Mouse (Mus musculus) E14TG2a.4 (cell line): Measurements from ENCODE around the gene Tial1.
A peak's percentile ranks its signal among the peaks of the same experiment; 100 is the strongest.

Source experiments
- H3K27me3 ChIP-seq: 2 replicates; pipeline ENCODE4 v1.6.1; 2014; ENCODE audit warnings: low read length, control low read depth; ENCODE audit not compliant: insufficient read depth
- H3K36me3 ChIP-seq: 2 replicates; pipeline ENCODE4 v1.6.1; 2014; ENCODE audit warnings: low read length, control low read depth; ENCODE audit not compliant: insufficient read depth
- H3K4me1 ChIP-seq: replicated peaks from 2 replicates; pipeline ENCODE4 v1.6.1; 2014; ENCODE audit warnings: low read depth, low read length, control low read depth
- H3K4me3 ChIP-seq: replicated peaks from 2 replicates; pipeline ENCODE4 v1.5.1; 2014; ENCODE audit warnings: mild to moderate bottlenecking, low read length
- H3K9me3 ChIP-seq: 2 replicates; pipeline ENCODE4 v1.6.1; 2014; ENCODE audit warnings: low read length, control low read depth
- CTCF ChIP-seq: conservative IDR thresholded peaks from 2 replicates; pipeline ENCODE4 v1.5.1; 2014; ENCODE audit warnings: low read length
- NANOG ChIP-seq: IDR thresholded peaks from 2 replicates; pipeline ENCODE4 v1.6.1; 2014; ENCODE audit warnings: borderline replicate concordance, low read length, mixed read lengths
- POU5F1 ChIP-seq: IDR thresholded peaks from 2 replicates; pipeline ENCODE4 v1.6.1; 2014; ENCODE audit warnings: low read length, borderline replicate concordance

The Tial1 gene

GRCm38 (mm10) chr7:128422491-128422890 lies 39.0 kb downstream of the Tial1 start:
- Histone ChIP-seq H3K36me3 (no peaks in the 10 kb centered on the region), H3K4me3 (no peak overlapping the region), H3K27me3 (peaks cover 69% of the 10 kb centered on the region), H3K9me3 (no peaks in the 10 kb centered on the region), H3K4me1 (peaks cover 10% of the 10 kb centered on the region)
- TF ChIP-seq POU5F1 = no peak
- no peak for TF ChIP-seq NANOG
- no peak for TF ChIP-seq CTCF

DNA sequence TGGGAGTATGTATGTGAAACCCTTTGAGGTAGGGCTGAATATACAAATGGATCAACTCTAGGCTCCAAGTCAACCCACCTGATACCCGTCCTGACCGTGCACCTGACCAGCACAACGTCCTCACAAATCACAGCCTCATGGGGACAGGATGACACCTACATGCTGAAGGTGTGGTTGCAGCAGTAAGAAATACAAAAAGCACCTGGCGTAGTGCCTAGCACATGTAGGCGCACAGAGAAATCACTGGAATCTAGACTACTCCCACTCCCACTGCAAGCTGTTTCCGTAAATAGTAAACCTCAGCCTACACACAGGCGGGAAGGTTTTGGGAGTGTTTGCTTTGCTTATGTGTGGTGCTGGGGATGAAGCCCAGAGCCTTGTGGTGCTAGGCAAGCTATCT lies 39.8 kb downstream of the Tial1 start:
- H3K4me1 ChIP-seq = peaks cover 18% of the 10 kb centered on the region
- no peaks in the 10 kb centered on the region for H3K9me3 ChIP-seq
- H3K4me3 ChIP-seq = no peak overlapping the region
- no peak for TF ChIP-seq POU5F1
- TF ChIP-seq NANOG = no peak
- TF ChIP-seq CTCF = no peak
- peaks cover 77% of the 10 kb centered on the region for H3K27me3 ChIP-seq
- H3K36me3 ChIP-seq = no peaks in the 10 kb centered on the region

DNA sequence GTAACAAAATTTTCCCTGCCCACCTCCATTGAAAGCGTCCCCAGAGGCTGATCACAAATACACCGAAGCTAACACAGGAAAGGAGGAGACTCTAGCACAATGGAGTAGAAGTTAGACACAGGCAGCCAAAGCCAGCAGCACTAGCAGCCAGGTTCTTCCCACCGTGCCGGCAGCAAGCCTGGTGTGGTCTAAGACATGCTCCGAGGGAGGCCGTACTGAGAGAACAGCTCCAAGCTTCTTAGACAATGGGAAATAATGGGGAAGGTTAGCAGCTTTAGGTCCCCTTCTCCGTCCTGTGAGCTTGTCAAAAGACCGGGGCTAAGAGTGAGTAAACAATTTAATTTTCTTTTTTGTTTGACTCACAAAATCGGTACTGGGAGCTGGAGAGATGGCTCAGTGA lies 41.8 kb downstream of the Tial1 start:
- no peak overlapping the region for H3K4me3 ChIP-seq
- TF ChIP-seq NANOG (no peak), POU5F1 (no peak), CTCF (no peak)
- H3K36me3 ChIP-seq = no peaks in the 10 kb centered on the region
- peaks cover 19% of the 10 kb centered on the region for H3K4me1 ChIP-seq
- peaks cover 86% of the 10 kb centered on the region for H3K27me3 ChIP-seq
- H3K9me3 ChIP-seq = no peaks in the 10 kb centered on the region

GRCm38 (mm10) chr7:128417930-128418779 lies 43.4 kb downstream of the Tial1 start, which contains the start of gene Rgs10:
Rgs10 (minus strand) TSS chr7:128418758.
- Histone ChIP-seq H3K4me3 (peak within 1 kb of the TSS; percentile 84), H3K36me3 (no peaks in the 10 kb centered on the region), H3K27me3 (peaks cover 92% of the 10 kb centered on the region), H3K4me1 (peaks cover 19% of the 10 kb centered on the region), H3K9me3 (no peaks in the 10 kb centered on the region)
- no peak for TF ChIP-seq CTCF
- TF ChIP-seq POU5F1 = no peak
- no peak for TF ChIP-seq NANOG

- peaks cover 22% of the 10 kb centered on the region for H3K4me1 ChIP-seq
- peak overlapping the region; percentile 84 for H3K4me3 ChIP-seq
- H3K9me3 ChIP-seq = no peaks in the 10 kb centered on the region
- no peak for TF ChIP-seq CTCF
- TF ChIP-seq POU5F1 = no peak
- no peak for TF ChIP-seq NANOG
- no peaks in the 10 kb centered on the region for H3K36me3 ChIP-seq
- peaks cover 88% of the 10 kb centered on the region for H3K27me3 ChIP-seq
Observed at GRCm38 (mm10) chr7:128417226-128417929, 44.1 kb downstream of the Tial1 start.

GRCm38 (mm10) chr7:128416664-128417063 lies 44.9 kb downstream of the Tial1 start:
- H3K4me1 ChIP-seq = peaks cover 29% of the 10 kb centered on the region
- H3K36me3 ChIP-seq = no peaks in the 10 kb centered on the region
- H3K4me3 ChIP-seq = no peak overlapping the region
- H3K27me3 ChIP-seq = peaks cover 81% of the 10 kb centered on the region
- TF ChIP-seq NANOG = no peak
- TF ChIP-seq CTCF = no peak
- no peak for TF ChIP-seq POU5F1
- H3K9me3 ChIP-seq = no peaks in the 10 kb centered on the region

DNA sequence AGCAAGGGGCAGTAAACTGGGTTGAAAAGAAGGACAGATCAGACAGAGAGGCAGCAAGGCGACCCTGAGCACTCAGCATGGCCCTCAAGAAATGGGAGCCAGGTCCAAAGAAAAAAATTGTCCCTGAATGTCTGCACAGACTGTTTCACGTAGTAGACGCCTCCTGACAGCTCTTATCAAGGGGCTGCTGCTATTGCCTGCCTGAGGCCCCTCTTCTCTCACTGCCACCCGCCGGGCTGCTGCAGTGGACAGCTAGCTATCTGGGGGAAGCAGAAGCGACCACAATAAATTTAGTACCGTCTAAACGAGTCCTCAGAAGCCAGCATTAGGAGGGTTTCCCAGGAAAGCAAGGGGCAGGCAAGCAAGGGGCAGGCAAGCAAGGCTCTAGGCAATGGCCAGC lies 47.1 kb downstream of the Tial1 start:
- H3K4me3 ChIP-seq = no peak overlapping the region
- no peak for TF ChIP-seq NANOG
- no peak for TF ChIP-seq CTCF
- TF ChIP-seq POU5F1 = no peak
- H3K27me3 ChIP-seq = peaks cover 61% of the 10 kb centered on the region
- peaks cover 29% of the 10 kb centered on the region for H3K4me1 ChIP-seq
- H3K36me3 ChIP-seq = no peaks in the 10 kb centered on the region
- H3K9me3 ChIP-seq = no peaks in the 10 kb centered on the region

DNA sequence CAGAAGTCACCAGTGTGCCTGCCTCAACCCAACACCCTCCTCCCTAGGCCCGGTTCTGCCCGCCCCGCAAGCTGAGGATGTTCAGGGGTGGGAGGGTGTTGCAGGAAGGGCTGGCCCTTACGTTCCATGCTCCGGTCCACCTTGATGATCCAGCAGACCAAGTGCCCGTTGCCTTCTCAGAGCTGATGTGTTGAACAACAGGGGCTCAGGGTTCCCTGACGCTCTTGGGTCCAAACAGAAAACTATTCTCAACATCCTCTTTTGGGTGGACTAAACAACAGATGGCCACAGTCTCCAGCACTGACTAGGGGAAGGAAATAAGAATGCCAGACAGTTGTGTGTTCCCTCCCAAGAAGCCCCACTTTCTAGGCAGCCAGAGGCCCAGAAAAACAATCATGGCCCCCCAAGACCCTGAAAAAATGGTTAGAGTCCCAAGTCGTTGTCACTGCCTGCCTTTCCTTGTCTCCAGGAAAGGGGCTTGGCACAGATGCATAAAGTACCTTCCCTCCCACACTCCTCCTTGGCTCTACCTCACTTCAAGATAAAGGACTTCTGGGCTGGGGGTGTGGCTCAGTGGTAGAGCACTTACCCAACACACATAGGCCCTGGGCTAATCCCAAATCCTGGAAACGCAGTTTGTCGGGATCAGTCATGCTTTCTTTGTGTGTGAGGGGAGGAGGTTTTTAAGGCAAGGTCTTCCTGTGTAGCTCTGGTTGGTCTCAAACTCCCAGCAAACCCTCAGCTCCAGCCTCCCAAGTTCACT lies 49.3 kb downstream of the Tial1 start:
- peaks cover 41% of the 10 kb centered on the region for H3K27me3 ChIP-seq
- H3K9me3 ChIP-seq = no peaks in the 10 kb centered on the region
- peaks cover 16% of the 10 kb centered on the region for H3K4me1 ChIP-seq

More for the DNA sequence above, 49.3 kb downstream of the Tial1 start:
- Histone ChIP-seq H3K4me3 (peak overlapping the region; percentile 48), H3K36me3 (no peaks in the 10 kb centered on the region)
- TF ChIP-seq POU5F1 (no peak), CTCF (no peak), NANOG (no peak)
